Mouse (Mus musculus): ENCODE data around the gene Atp5g1. TPM values are rescaled to one million over a fixed set of nuclear protein-coding genes. Genes with fewer than 3 reads are reported as not detected.
A peak's percentile ranks its signal among the peaks of the same experiment; 100 is the strongest.

Atp5g1 gene
- polyA plus RNA-seq, 1 experiment from 2014 or later, result 865 TPM

- peak overlapping the region; percentile 87 for H3K4me2 ChIP-seq (ENCODE audit: low read length)
- WGBS, result 9% methylated on average over 6 of the region's 6 CpGs
- H3K27me3 ChIP-seq (replicated peaks; ENCODE audit: control insufficient read depth, insufficient read depth, low read length), result no peaks in the 10 kb centered on the region
- H3K36me3 ChIP-seq (ENCODE audit: control insufficient read depth, insufficient read depth, low read length), result no peaks in the 10 kb centered on the region; the same call in none of the 2 replicates
- H3K9me3 ChIP-seq (ENCODE audit: control insufficient read depth, low read length), result no peaks in the 10 kb centered on the region
- peak overlapping the region; percentile 52 for H3K4me3 ChIP-seq (ENCODE audit: low read length)
- H3K9ac ChIP-seq (ENCODE audit: low read depth, low read length), result peak overlapping the region; percentile 65
- peak; percentile 40; the same call in 1 of the 2 replicates for ATAC-seq
- H3K4me1 ChIP-seq (ENCODE audit: control insufficient read depth, insufficient read depth, low read depth, low read length), result peaks cover 10% of the 10 kb centered on the region
- peak overlapping the region; percentile 1; the same call in 1 of the 2 replicates for H3K27ac ChIP-seq (ENCODE audit: low read depth, low read length)
Measured at GRCm38 (mm10) chr11:96035133-96035532, 40.3 kb downstream of the Atp5g1 start.

- peak; percentile 92 for ATAC-seq
- no peaks in the 10 kb centered on the region for H3K27me3 ChIP-seq (replicated peaks; ENCODE audit: control insufficient read depth, insufficient read depth, low read length)
- peaks cover 10% of the 10 kb centered on the region for H3K4me1 ChIP-seq (ENCODE audit: control insufficient read depth, insufficient read depth, low read depth, low read length)
- peak within 1 kb of the TSS; percentile 52 for H3K4me3 ChIP-seq (ENCODE audit: low read length)
- peak within 1 kb of the TSS; percentile 65 for H3K9ac ChIP-seq (ENCODE audit: low read depth, low read length)
- no peaks in the 10 kb centered on the region for H3K9me3 ChIP-seq (ENCODE audit: control insufficient read depth, low read length)
- no peaks in the 10 kb centered on the region; the same call in none of the 2 replicates for H3K36me3 ChIP-seq (ENCODE audit: control insufficient read depth, insufficient read depth, low read length)
- WGBS, result under 1% methylated on average over 29 of the region's 29 CpGs
- peak within 1 kb of the TSS; percentile 69; the same call in 1 of the 2 replicates for H3K27ac ChIP-seq (ENCODE audit: low read depth, low read length)
- H3K4me2 ChIP-seq (ENCODE audit: low read length), result peak within 1 kb of the TSS; percentile 87
Measured at GRCm38 (mm10) chr11:96034596-96035052, 40.8 kb downstream of the Atp5g1 start, which contains the start of gene Snf8. Gene Snf8, plus strand, starts transcription at chr11:96034885.

- H3K27ac ChIP-seq (ENCODE audit: low read depth, low read length), result no peak overlapping the region
- peak overlapping the region; percentile 65; the same call in 1 of the 2 replicates for H3K9ac ChIP-seq (ENCODE audit: low read depth, low read length)
- ATAC-seq, result no peak
Measured at GRCm38 (mm10) chr11:96034116-96034515, 41.4 kb downstream of the Atp5g1 start.

GRCm38 (mm10) chr11:96033264-96033663 is 42.2 kb downstream of the Atp5g1 start:
- no peaks in the 10 kb centered on the region for H3K36me3 ChIP-seq (ENCODE audit: control insufficient read depth, insufficient read depth, low read length)
- ATAC-seq, result no peak
- no peak overlapping the region for H3K9ac ChIP-seq (ENCODE audit: low read depth, low read length)
- peaks cover 10% of the 10 kb centered on the region for H3K4me1 ChIP-seq (ENCODE audit: control insufficient read depth, insufficient read depth, low read depth, low read length)
- WGBS, result 95% methylated on average over 2 of the region's 3 CpGs
- H3K9me3 ChIP-seq (ENCODE audit: control insufficient read depth, low read length), result no peaks in the 10 kb centered on the region
- no peak overlapping the region for H3K27ac ChIP-seq (ENCODE audit: low read depth, low read length)
- H3K4me2 ChIP-seq (ENCODE audit: low read length), result no peak overlapping the region
- no peaks in the 10 kb centered on the region for H3K27me3 ChIP-seq (replicated peaks; ENCODE audit: control insufficient read depth, insufficient read depth, low read length)
- no peak overlapping the region for H3K4me3 ChIP-seq (ENCODE audit: low read length)

More at GRCm38 (mm10) chr11:96034116-96034515, 41.4 kb downstream of the Atp5g1 start:
- no peaks in the 10 kb centered on the region; the same call in none of the 2 replicates for H3K36me3 ChIP-seq (ENCODE audit: control insufficient read depth, insufficient read depth, low read length)
- 54% methylated on average over 8 of the region's 8 CpGs for WGBS
- H3K4me3 ChIP-seq (ENCODE audit: low read length), result peak overlapping the region; percentile 52
- no peaks in the 10 kb centered on the region for H3K9me3 ChIP-seq (ENCODE audit: control insufficient read depth, low read length)
- H3K4me1 ChIP-seq (ENCODE audit: control insufficient read depth, insufficient read depth, low read depth, low read length), result peaks cover 10% of the 10 kb centered on the region
- no peaks in the 10 kb centered on the region for H3K27me3 ChIP-seq (replicated peaks; ENCODE audit: control insufficient read depth, insufficient read depth, low read length)
- peak overlapping the region; percentile 87 for H3K4me2 ChIP-seq (ENCODE audit: low read length)

- Histone ChIP-seq H3K9ac (ENCODE audit: low read depth, low read length) (no peak overlapping the region), H3K27me3 (replicated peaks; ENCODE audit: control insufficient read depth, insufficient read depth, low read length) (no peaks in the 10 kb centered on the region), H3K9me3 (ENCODE audit: control insufficient read depth, low read length) (no peaks in the 10 kb centered on the region), H3K4me3 (ENCODE audit: low read length) (no peak overlapping the region), H3K4me2 (ENCODE audit: low read length) (no peak overlapping the region), H3K27ac (ENCODE audit: low read depth, low read length) (no peak overlapping the region), H3K36me3 (ENCODE audit: control insufficient read depth, insufficient read depth, low read length) (no peaks in the 10 kb centered on the region), H3K4me1 (ENCODE audit: control insufficient read depth, insufficient read depth, low read depth, low read length) (peaks cover 10% of the 10 kb centered on the region)
- WGBS, result 90% methylated on average over 2 of the region's 2 CpGs
- ATAC-seq, result no peak
Measured at GRCm38 (mm10) chr11:96031701-96032100, 43.8 kb downstream of the Atp5g1 start.

GRCm38 (mm10) chr11:96030571-96030970 is 44.9 kb downstream of the Atp5g1 start:
- 95% methylated on average over 3 of the region's 3 CpGs for WGBS
- Histone ChIP-seq H3K4me1 (ENCODE audit: control insufficient read depth, insufficient read depth, low read depth, low read length) (peaks cover 8% of the 10 kb centered on the region), H3K36me3 (ENCODE audit: control insufficient read depth, insufficient read depth, low read length) (no peaks in the 10 kb centered on the region), H3K9ac (ENCODE audit: low read depth, low read length) (no peak overlapping the region), H3K27me3 (replicated peaks; ENCODE audit: control insufficient read depth, insufficient read depth, low read length) (no peaks in the 10 kb centered on the region), H3K4me2 (ENCODE audit: low read length) (no peak overlapping the region), H3K9me3 (ENCODE audit: control insufficient read depth, low read length) (no peaks in the 10 kb centered on the region), H3K4me3 (ENCODE audit: low read length) (no peak overlapping the region), H3K27ac (ENCODE audit: low read depth, low read length) (no peak overlapping the region)
- no peak for ATAC-seq

GRCm38 (mm10) chr11:96028130-96028529 is 47.3 kb downstream of the Atp5g1 start:
- Histone ChIP-seq H3K27ac (ENCODE audit: low read depth, low read length) (no peak overlapping the region), H3K9ac (ENCODE audit: low read depth, low read length) (no peak overlapping the region), H3K4me3 (ENCODE audit: low read length) (no peak overlapping the region), H3K27me3 (replicated peaks; ENCODE audit: control insufficient read depth, insufficient read depth, low read length) (no peaks in the 10 kb centered on the region), H3K9me3 (ENCODE audit: control insufficient read depth, low read length) (no peaks in the 10 kb centered on the region), H3K4me2 (ENCODE audit: low read length) (no peak overlapping the region), H3K36me3 (ENCODE audit: control insufficient read depth, insufficient read depth, low read length) (no peaks in the 10 kb centered on the region), H3K4me1 (ENCODE audit: control insufficient read depth, insufficient read depth, low read depth, low read length) (no peaks in the 10 kb centered on the region)
- 61% methylated on average over 5 of the region's 5 CpGs for WGBS
- ATAC-seq, result no peak

- H3K9ac ChIP-seq (ENCODE audit: low read depth, low read length), result no peak overlapping the region
- no peak overlapping the region for H3K4me2 ChIP-seq (ENCODE audit: low read length)
- no peaks in the 10 kb centered on the region for H3K36me3 ChIP-seq (ENCODE audit: control insufficient read depth, insufficient read depth, low read length)
- 70% methylated on average over 4 of the region's 4 CpGs for WGBS
- no peak overlapping the region for H3K27ac ChIP-seq (ENCODE audit: low read depth, low read length)
- H3K4me3 ChIP-seq (ENCODE audit: low read length), result no peak overlapping the region
- H3K27me3 ChIP-seq (replicated peaks; ENCODE audit: control insufficient read depth, insufficient read depth, low read length), result no peaks in the 10 kb centered on the region
- H3K4me1 ChIP-seq (ENCODE audit: control insufficient read depth, insufficient read depth, low read depth, low read length), result no peaks in the 10 kb centered on the region
- H3K9me3 ChIP-seq (ENCODE audit: control insufficient read depth, low read length), result no peaks in the 10 kb centered on the region
- no peak for ATAC-seq
Measured at GRCm38 (mm10) chr11:96020622-96021021, 54.8 kb downstream of the Atp5g1 start.
